Mouse (Mus musculus): ENCODE data around the gene Ccdc63.

The Ccdc63 gene

GRCm38 (mm10) chr5:122086121-122086520 lies 54.5 kb downstream of the Ccdc63 start:
- no peak for DNase-seq (ENCODE audit: extremely low spot score, low spot score)

GRCm38 (mm10) chr5:122085291-122085690 lies 55.3 kb downstream of the Ccdc63 start:
- no peak for DNase-seq (ENCODE audit: extremely low spot score, low spot score)

GRCm38 (mm10) chr5:122084470-122084869 lies 56.2 kb downstream of the Ccdc63 start:
- DNase-seq (ENCODE audit: extremely low spot score, low spot score) = no peak

- DNase-seq (ENCODE audit: extremely low spot score, low spot score) = no peak
Measured at GRCm38 (mm10) chr5:122083282-122083681, 57.3 kb downstream of the Ccdc63 start.

- DNase-seq (ENCODE audit: extremely low spot score, low spot score) = no peak
Measured at GRCm38 (mm10) chr5:122081471-122081870, 59.2 kb downstream of the Ccdc63 start.

- no peak for DNase-seq (ENCODE audit: extremely low spot score, low spot score)
Measured at GRCm38 (mm10) chr5:122080930-122081329, 59.7 kb downstream of the Ccdc63 start.

GRCm38 (mm10) chr5:122079796-122080195 lies 60.8 kb downstream of the Ccdc63 start:
- no peak for DNase-seq (ENCODE audit: extremely low spot score, low spot score)

- no peak for DNase-seq (ENCODE audit: extremely low spot score, low spot score)
Measured at GRCm38 (mm10) chr5:122077244-122077643, 63.4 kb downstream of the Ccdc63 start.

- DNase-seq (ENCODE audit: extremely low spot score, low spot score) = no peak
Measured at GRCm38 (mm10) chr5:122075736-122076135, 64.9 kb downstream of the Ccdc63 start.

GRCm38 (mm10) chr5:122071997-122072396 lies 68.6 kb downstream of the Ccdc63 start:
- DNase-seq (ENCODE audit: extremely low spot score, low spot score) = no peak

- no peak for DNase-seq (ENCODE audit: extremely low spot score, low spot score)
Measured at GRCm38 (mm10) chr5:122070963-122071800, 69.4 kb downstream of the Ccdc63 start.

GRCm38 (mm10) chr5:122068563-122068962 lies 72.1 kb downstream of the Ccdc63 start:
- DNase-seq (ENCODE audit: extremely low spot score, low spot score) = no peak

- DNase-seq (ENCODE audit: extremely low spot score, low spot score) = no peak
Measured at GRCm38 (mm10) chr5:122063204-122063933, 77.3 kb downstream of the Ccdc63 start.

GRCm38 (mm10) chr5:122062479-122062878 lies 78.1 kb downstream of the Ccdc63 start:
- DNase-seq (ENCODE audit: extremely low spot score, low spot score) = no peak

- DNase-seq (ENCODE audit: extremely low spot score, low spot score) = peak; percentile 66
Measured at GRCm38 (mm10) chr5:122060767-122061333, 79.8 kb downstream of the Ccdc63 start.

- peak; percentile 83 for DNase-seq (ENCODE audit: extremely low spot score, low spot score)
Measured at GRCm38 (mm10) chr5:122059060-122060017, 81.3 kb downstream of the Ccdc63 start.
